Mouse (Mus musculus) testis, adult 2 months (tissue): Measurements from ENCODE around the gene Slc37a3.
"Not testable (repeated sequence)": the region's sequence is repeated elsewhere in the genome, so short reads cannot be mapped to it uniquely, and the experiment has no call there.

Source experiments
- CTCF ChIP-seq: fragments of 200-500 bp; IDR thresholded peaks from 2 replicates; pipeline ENCODE4 v1.5.1; 2012; ENCODE audit warnings: low read depth, mild to moderate bottlenecking, inconsistent platforms, low read length, moderate library complexity; ENCODE audit not compliant: control insufficient read depth, insufficient read depth, insufficient replicate concordance
- POLR2A ChIP-seq: fragments of 200-500 bp; IDR thresholded peaks from 2 replicates; pipeline ENCODE4 v1.6.1; 2012; ENCODE audit warnings: low read depth, mild to moderate bottlenecking, inconsistent platforms, low read length, moderate library complexity; ENCODE audit not compliant: control insufficient read depth

DNA sequence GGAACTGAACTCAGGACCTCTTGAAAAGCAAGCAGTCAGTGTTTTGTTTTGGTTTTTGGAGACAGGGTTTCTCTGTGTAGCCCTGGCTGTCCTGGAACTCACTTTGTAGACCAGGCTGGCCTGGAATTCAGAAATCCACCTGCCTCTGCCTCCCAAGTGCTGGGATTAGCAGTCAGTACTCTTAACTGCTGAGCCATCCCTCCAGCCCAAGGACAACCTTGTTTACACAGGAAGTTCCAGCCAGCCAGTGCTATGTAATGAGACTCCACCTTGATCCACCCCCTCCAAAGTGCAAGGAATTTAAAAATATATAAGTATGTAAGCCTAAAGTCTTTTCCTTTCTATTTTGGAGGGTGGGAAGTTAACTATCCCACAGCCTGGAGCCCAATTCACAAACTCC, 39.2 kb upstream of the Slc37a3 start:
- not testable (repeated sequence) for TF ChIP-seq POLR2A, CTCF
